Mouse (Mus musculus) midbrain, embryonic 14.5 days (tissue): ENCODE results near the gene Gm45785. TPM values are rescaled to one million over a fixed set of nuclear protein-coding genes. Genes with fewer than 3 reads are reported as not detected.
"Not testable (repeated sequence)": the region's sequence is repeated elsewhere in the genome, so short reads cannot be mapped to it uniquely, and the experiment has no call there.

ENCODE experiments used
- ATAC-seq: fragments of 200-750 bp; cut with Nextera tagmentation; 2 replicates; pipeline ENCODE4 v1.8.0; 2017; ENCODE audit warnings: moderate number of reproducible peaks, moderate library complexity; ENCODE audit not compliant: low FRiP score, low TSS enrichment
- DNase-seq: peaks from one replicate; pipeline ENCODE4 v3.0.0-alpha.2; 2015
- H3K27ac ChIP-seq: fragments of 300-500 bp; sonication (generic); replicated peaks from 2 replicates; pipeline ENCODE4 v1.5.1; 2014; ENCODE audit warnings: mild to moderate bottlenecking, low read depth, low read length, moderate library complexity
- H3K27me3 ChIP-seq: fragments of 300-500 bp; sonication (generic); 2 replicates; pipeline ENCODE4 v1.6.1; 2014; ENCODE audit warnings: low read length, control low read depth, mixed read lengths; ENCODE audit not compliant: control insufficient read depth, insufficient read depth
- H3K36me3 ChIP-seq: fragments of 300-500 bp; sonication (generic); 2 replicates; pipeline ENCODE4 v1.6.1; 2014; ENCODE audit warnings: low read length, control low read depth; ENCODE audit not compliant: control insufficient read depth, insufficient read depth
- H3K4me1 ChIP-seq: fragments of 300-500 bp; sonication (generic); 2 replicates; pipeline ENCODE4 v1.6.1; 2014; ENCODE audit warnings: mild to moderate bottlenecking, antibody characterized with exemption, low read length, control low read depth; ENCODE audit not compliant: control insufficient read depth, insufficient read depth
- H3K4me2 ChIP-seq: fragments of 300-500 bp; sonication (generic); 2 replicates; pipeline ENCODE4 v1.6.1; 2014; ENCODE audit warnings: mild to moderate bottlenecking, low read length, moderate library complexity
- H3K4me3 ChIP-seq: fragments of 300-500 bp; sonication (generic); replicated peaks from 2 replicates; pipeline ENCODE4 v1.5.1; 2014; ENCODE audit warnings: low read depth, low read length
- H3K9ac ChIP-seq: fragments of 300-500 bp; sonication (generic); replicated peaks from 2 replicates; pipeline ENCODE4 v1.6.1; 2014; ENCODE audit warnings: mild to moderate bottlenecking, low read length, moderate library complexity
- H3K9me3 ChIP-seq: fragments of 300-500 bp; sonication (generic); 2 replicates; pipeline ENCODE4 v1.6.1; 2016; ENCODE audit warnings: low read length, control low read depth, mixed read lengths; ENCODE audit not compliant: control insufficient read depth
- WGBS: fragments of 180-500 bp; shearing (Covaris S2); extraction: QIAGEN DNeasy Blood & Tissue Kit; methylation state at CpG from one replicate; pipeline ENCODE4 v1.1.7; 2014; 5-methylcytosine and 5-hydroxymethylcytosine counted together
- polyA plus RNA-seq: library from polyadenylated mRNA; unstranded; fragments of >200 nt; fragmentation: Nextera tagmentation; extraction: Ambion mirVana; gene quantifications from 2 replicates; pipeline ENCODE4 v1.2.1, GENCODE M21; 2014

The Gm45785 gene
- polyA plus RNA-seq, 1 experiment from 2014 or later, result not detected

DNA sequence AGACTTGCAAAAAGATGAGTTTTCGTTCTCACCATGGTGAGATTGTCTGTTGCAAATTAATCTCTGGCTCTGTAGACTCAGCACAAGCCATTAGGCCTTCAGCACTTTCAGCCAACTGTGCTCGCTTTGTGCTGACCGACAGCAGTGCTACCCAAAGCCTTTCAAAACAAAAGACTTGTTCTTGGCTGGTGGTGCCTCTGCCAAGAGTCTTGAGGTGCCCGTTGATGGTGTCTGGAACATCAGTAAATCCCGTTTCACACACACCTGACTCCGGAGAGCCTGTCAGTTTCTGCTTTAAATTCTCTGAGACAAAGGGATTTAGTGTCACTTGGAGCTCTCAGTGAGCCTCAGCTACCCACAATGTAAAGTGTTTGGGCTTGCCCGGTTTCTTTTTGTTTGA lies 37.9 kb upstream of the Gm45785 start:
- H3K36me3 ChIP-seq, result peaks cover 78% of the 10 kb centered on the region
- WGBS, result 88% methylated on average over 7 of the region's 7 CpGs
- ATAC-seq (no peak), DNase-seq (no peak)
- no peaks in the 10 kb centered on the region for H3K27me3 ChIP-seq
- H3K4me3 ChIP-seq, result no peak overlapping the region
- no peaks in the 10 kb centered on the region for H3K9me3 ChIP-seq
- no peak overlapping the region for H3K27ac ChIP-seq
- H3K4me1 ChIP-seq, result no peaks in the 10 kb centered on the region
- H3K9ac ChIP-seq, result no peak overlapping the region
- H3K4me2 ChIP-seq, result no peak overlapping the region

- H3K27me3 ChIP-seq, H3K4me1 ChIP-seq, H3K4me3 ChIP-seq, H3K9ac ChIP-seq, ATAC-seq, H3K4me2 ChIP-seq, H3K27ac ChIP-seq, DNase-seq, H3K9me3 ChIP-seq: not testable (repeated sequence)
- peaks cover 80% of the 10 kb centered on the region for H3K36me3 ChIP-seq
- WGBS, result 98% methylated on average over 16 of the region's 16 CpGs
These were observed 34.5 kb upstream of the Gm45785 start for GRCm38 (mm10) chr7:140890636-140891035.

DNA sequence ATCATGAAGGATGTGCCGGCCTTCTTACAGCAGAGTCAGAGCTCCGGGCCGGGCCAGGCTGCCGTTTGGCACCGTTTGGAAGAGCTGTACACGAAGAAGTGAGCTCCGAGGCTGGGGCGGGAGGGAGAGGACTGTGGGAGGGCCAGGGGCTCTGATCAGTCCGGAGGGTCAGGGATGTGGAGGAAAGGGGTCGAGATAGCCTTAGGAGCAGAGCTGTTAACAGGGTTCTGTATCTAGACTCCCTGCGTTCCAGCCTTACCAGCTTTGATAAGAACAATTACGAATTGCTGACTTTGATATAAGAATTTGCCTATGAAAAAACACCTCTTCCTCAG lies 26.3 kb upstream of the Gm45785 start:
- DNase-seq (no peak), ATAC-seq (no peak; the same call in 1 of the 2 replicates)
- peak overlapping the region; percentile 75 for H3K9ac ChIP-seq
- WGBS, result under 1% methylated on average over 12 of the region's 12 CpGs
- H3K4me1 ChIP-seq, result peaks cover 14% of the 10 kb centered on the region
- peak overlapping the region; percentile 81 for H3K4me3 ChIP-seq
- H3K9me3 ChIP-seq, result no peaks in the 10 kb centered on the region
- H3K36me3 ChIP-seq, result peaks cover 28% of the 10 kb centered on the region
- H3K27me3 ChIP-seq, result no peaks in the 10 kb centered on the region
- peak overlapping the region; percentile 86 for H3K27ac ChIP-seq
- H3K4me2 ChIP-seq, result peak overlapping the region; percentile 67

DNA sequence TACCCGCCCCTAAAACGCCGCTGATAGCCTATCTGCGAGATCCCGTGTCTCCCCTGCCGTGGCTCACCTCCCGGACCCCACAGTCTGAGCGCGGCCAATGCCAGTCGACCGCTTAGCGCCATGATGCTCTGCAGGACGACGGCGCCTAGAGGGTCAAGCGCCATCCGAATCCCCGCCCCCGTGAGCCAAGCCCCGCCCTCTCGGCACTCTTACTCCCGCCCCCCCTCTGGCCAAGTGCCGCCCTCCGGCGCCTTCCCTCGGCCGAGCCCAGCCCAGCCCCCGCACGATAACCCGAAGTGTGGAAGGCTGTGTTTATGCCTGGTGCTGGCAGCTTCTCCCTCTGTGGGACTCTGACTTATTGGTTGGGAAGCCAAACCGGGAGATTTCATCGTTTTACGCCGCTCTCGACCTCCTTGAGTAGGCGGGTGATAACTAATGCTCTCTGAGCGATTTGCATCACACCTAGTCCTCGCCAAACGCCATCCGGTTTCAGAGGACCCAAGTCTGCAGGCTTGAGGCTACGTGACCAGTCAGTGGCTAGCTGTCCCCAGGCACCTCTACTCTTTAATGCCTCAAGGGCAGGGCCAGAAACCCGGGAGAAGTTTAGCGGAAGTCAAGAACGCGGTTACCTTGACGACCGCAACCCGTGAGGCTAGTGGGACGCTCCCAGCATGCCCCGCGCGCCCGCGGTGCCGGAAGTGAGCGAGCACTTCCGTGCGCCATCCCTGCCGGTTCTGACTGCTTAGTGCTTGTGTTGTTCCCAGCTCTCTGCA lies 25.8 kb upstream of the Gm45785 start, which contains the start of the genes Psmd13 and Sirt3:
Psmd13 (plus strand) TSS at position 273 of the 773 bp plus-strand sequence.
Sirt3 (minus strand) TSS at position 614 of the 773 bp plus-strand sequence.
- Histone ChIP-seq H3K9ac (peak within 1 kb of the TSS; percentile 75), H3K36me3 (peaks cover 28% of the 10 kb centered on the region), H3K4me3 (peak within 1 kb of the TSS; percentile 81), H3K4me2 (peak within 1 kb of the TSS; percentile 67), H3K9me3 (no peaks in the 10 kb centered on the region), H3K27me3 (no peaks in the 10 kb centered on the region), H3K4me1 (peaks cover 14% of the 10 kb centered on the region), H3K27ac (peak within 1 kb of the TSS; percentile 86)
- DNase-seq (peak; percentile 98), ATAC-seq (peak; percentile 95)
- under 1% methylated on average over 59 of the region's 59 CpGs for WGBS

DNA sequence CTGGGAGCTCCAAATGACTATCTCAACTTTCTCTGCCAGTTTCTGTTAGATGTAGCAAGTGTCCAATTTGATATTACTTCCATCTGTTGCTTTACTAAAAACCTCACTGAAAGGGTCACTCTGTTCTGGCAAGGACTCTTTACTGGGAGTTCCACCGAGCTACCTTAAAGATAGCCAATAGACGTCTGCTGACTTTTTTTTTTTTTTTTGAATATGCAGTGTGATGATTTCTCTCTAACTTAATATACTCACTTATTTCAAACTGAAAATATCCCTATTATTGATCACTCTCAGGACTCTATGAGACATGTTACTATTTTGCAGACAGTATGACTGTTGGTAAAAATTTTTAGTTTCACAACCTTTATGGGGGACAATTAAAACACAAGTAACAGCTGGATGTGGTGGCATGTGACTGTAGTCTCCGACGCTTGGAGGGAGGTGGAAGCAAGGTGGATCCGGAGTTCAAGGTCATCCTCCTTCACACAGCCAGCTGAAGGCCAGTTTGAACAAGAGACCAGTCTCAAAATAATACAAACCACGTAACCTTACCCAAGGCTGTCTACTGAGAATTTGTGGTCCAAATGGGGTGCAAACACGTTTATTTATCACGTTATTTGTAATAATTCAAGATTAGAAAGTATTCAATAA lies 24.9 kb upstream of the Gm45785 start:
- H3K27ac ChIP-seq, result peak overlapping the region; percentile 86; the same call in 1 of the 2 replicates
- H3K27me3 ChIP-seq, result no peaks in the 10 kb centered on the region
- H3K9ac ChIP-seq, result peak overlapping the region; percentile 65
- H3K36me3 ChIP-seq, result peaks cover 28% of the 10 kb centered on the region
- ATAC-seq (no peak), DNase-seq (no peak)
- H3K4me1 ChIP-seq, result peaks cover 14% of the 10 kb centered on the region
- peak overlapping the region; percentile 81 for H3K4me3 ChIP-seq
- no peaks in the 10 kb centered on the region for H3K9me3 ChIP-seq
- WGBS, result 29% methylated on average over 8 of the region's 8 CpGs
- H3K4me2 ChIP-seq, result peak overlapping the region; percentile 67

GRCm38 (mm10) chr7:140880419-140880818 lies 24.3 kb upstream of the Gm45785 start:
- ATAC-seq (no peak), DNase-seq (no peak)
- 90% methylated on average over 3 of the region's 3 CpGs for WGBS
- Histone ChIP-seq H3K27me3 (no peaks in the 10 kb centered on the region), H3K36me3 (peaks cover 27% of the 10 kb centered on the region), H3K27ac (no peak overlapping the region), H3K9ac (no peak overlapping the region), H3K4me3 (peak overlapping the region; percentile 81; the same call in 1 of the 2 replicates), H3K9me3 (no peaks in the 10 kb centered on the region), H3K4me2 (0 out of 2 replicates have a peak overlapping the region, but pooled peaks have one; percentile 10), H3K4me1 (peaks cover 14% of the 10 kb centered on the region)

GRCm38 (mm10) chr7:140879355-140879754 lies 23.2 kb upstream of the Gm45785 start:
- Histone ChIP-seq H3K4me2 (no peak overlapping the region), H3K36me3 (peaks cover 30% of the 10 kb centered on the region), H3K4me1 (peaks cover 14% of the 10 kb centered on the region), H3K27me3 (no peaks in the 10 kb centered on the region), H3K9me3 (no peaks in the 10 kb centered on the region), H3K27ac (no peak overlapping the region), H3K4me3 (no peak overlapping the region), H3K9ac (no peak overlapping the region)
- WGBS, result 90% methylated on average over 7 of the region's 7 CpGs
- ATAC-seq, result no peak
- no peak for DNase-seq

- Histone ChIP-seq H3K9ac (no peak overlapping the region), H3K9me3 (no peaks in the 10 kb centered on the region), H3K36me3 (peaks cover 37% of the 10 kb centered on the region), H3K27me3 (no peaks in the 10 kb centered on the region), H3K4me2 (no peak overlapping the region), H3K4me3 (no peak overlapping the region), H3K4me1 (peaks cover 8% of the 10 kb centered on the region), H3K27ac (no peak overlapping the region)
- no peak for ATAC-seq
- WGBS, result 91% methylated on average over 6 of the region's 6 CpGs
- no peak for DNase-seq
These were observed 21.2 kb upstream of the Gm45785 start for GRCm38 (mm10) chr7:140877364-140877763.
